Mouse (Mus musculus): ENCODE results near the gene Crybg2.

The Crybg2 gene

DNA sequence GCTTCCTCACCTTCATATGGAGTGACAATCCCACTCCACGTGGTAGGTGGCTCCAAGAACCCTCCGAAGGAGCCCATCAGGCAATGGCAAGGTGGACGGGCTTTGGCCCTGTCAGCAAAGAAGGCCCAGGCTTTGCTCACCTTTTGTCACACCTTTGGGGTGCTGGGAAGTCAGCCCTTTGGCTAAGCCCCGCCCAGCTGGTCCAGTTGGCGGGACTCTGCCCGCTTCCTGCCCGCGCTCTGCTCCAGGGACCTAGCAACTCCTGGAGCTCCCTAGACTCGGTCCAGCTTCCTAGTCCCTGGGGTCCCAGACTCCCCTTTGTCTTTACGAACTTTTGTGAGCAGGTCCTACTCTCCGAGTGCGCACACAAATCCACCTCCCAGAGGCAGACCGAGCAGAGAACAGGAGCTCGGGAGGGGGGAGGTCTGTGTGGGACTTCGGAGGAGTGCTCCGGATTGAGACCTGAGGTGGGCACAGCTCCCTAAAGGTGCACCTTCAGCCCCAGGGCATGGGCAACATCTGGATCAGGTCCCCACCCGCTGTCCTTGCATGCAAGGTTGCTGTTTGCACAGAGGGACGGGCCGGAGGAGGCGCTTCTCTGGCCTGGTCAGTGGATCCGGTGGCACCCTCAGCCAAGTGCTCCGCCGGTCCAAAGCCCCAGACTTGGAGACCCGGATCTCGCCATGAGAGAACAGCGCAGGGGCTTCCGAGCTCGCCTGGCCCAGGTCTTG, at the start of gene Crybg2:
Gene Crybg2 (plus strand): TSS at position 681 of the 731 bp plus-strand sequence.
- no peak for DNase-seq (ENCODE audit: low spot score in 2 of 2)

DNA sequence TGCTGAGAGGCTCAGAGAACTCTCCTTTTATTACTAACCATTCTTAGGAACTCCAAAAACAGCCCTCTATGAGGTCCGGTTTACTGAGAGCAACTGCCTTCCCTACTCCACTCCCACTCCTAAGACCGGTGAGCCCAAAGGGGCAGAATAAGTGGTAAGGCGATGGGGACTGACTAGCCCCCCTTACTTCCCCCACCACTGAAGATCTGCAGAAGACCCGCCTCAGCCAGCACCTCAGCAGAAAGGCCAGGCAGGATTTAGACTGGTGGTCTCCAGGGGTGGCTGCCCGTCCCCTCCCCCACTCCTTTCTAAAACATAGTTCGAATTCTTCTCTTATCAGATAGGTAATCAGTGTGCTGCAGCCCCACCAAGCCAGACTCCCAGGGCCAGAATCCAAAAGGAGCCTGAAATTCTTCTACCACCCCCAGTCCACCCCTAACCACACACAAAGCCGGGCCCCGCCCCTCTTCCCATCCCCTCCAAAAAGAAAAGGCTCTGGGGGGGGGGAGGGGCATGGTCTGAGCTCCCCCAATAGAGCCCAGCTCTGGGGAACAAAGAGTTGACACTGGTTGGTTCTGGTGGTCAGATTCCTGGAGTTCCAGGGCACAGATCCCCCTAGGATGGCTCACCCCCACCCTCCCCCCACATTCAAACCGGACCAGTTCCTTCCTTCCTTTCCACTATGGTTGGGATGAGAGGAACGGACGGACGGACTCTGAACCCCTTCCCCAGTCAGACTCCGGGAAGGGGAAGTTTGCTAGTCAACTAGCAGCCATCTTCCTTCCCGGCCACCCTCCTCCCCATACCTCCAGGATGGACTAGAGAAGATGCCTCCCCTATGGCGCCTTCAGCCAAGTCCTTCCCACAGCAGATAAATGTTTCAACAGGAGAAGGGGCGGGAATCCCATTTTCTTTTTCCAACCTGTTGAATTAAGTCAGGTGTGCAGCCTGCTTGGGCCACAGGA, 48.9 kb upstream of the Crybg2 start:
- no peak for DNase-seq (ENCODE audit: low spot score in 2 of 2)

DNA sequence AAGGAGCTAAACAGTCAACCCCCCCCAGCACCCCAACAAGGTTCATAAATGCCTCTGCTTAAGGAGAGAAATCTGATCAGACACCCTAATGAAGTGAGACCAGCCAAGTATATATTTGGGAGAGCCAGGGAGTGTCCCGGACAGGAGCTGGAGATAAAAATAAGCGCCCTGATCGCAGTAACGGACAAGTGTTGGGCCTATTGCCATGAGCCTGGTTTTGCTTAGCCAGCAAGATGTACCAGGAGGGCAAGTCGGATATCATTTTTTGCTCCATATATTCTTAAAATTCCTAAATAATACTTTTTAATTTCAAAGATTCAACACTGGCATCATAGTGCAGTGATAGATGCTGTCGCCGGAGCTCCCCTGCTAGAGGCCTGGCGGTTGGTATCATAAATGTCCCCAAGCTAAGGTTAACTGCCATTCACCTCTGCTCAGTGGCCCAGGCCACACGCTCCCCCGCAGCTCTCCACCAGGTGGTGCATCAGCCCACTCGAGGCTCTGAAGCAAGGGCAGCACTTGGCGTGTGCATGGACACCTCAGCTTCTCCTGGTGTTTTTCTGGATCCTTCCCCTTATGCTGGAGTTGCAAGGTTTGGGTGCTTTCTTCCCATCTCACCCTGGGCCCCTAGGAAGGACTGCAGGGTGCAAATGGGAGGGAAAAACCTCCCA, 47.6 kb upstream of the Crybg2 start:
- DNase-seq (ENCODE audit: low spot score in 2 of 2), result no peak

DNA sequence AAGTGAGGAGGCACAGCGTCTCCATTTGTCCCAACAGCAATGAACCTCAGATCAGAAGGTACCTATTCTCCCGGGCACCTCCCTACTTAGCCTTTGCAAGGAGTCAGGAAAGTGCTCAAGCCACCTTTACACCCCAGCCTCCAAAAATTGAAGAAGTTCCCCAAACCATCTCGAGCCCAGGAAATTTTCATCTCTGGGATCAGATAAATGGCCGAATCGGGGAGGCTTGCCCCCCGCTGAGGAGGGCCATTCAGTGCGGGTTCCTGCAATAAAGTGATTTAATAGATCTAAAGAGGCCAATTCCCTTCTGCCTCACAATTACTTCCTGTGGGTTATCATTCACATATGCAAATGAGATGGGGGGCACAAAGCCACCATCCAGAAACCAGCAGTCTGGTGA, 44.4 kb upstream of the Crybg2 start:
- DNase-seq (ENCODE audit: low spot score in 2 of 2), result no peak

DNA sequence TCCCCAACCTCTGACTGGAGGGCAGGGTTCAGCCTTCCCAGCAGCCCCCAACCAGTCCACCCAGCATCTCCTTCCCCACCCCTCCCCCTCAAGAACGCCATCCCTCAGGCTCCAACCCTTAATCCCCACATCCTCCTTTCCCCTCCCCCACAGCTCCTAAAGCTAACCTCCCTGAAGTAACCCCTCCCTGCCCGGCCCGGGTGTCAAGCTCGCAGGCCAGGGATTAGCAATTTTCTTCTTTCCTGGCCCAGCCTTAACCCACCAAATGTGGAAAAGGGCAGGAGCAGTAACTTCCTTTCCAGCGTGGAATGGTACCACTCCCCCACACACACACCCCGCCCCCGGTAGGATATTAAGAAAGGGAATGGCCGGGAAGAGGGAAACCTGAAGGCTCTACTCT, 43.8 kb upstream of the Crybg2 start:
- DNase-seq (ENCODE audit: low spot score in 2 of 2), result no peak

DNA sequence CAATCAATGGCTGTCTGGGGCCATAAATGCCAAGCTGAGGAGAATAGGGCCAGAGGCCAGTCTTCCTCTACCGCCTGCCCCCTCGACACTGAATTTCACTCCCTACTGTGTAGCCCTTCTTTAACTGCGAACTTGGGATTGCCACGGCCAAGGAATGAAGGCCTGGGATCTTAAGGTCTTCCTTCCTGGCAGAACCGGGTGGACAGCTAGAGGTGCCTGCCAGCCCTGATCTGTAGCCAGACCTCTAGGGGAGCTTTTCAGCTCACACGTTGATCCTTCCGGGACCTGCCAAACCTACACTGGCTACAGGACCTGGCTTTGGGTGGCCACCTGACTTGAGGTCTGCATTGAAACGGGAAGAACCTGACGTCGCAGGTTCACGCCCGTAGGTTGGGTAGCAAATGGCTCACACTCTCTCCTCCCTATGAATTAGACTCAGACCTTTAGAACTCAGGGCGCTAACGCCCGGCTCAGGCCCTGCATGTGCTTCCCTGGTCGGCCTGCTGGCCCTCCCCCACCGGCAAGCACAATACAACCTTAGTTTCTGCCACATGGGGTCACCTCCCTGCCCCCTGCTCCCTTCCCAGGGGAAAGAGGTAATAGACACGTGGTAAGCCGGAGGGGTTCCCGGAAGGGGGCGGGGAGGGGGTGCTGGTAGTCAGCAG, 43.3 kb upstream of the Crybg2 start:
- DNase-seq (ENCODE audit: low spot score in 2 of 2), result no peak

DNA sequence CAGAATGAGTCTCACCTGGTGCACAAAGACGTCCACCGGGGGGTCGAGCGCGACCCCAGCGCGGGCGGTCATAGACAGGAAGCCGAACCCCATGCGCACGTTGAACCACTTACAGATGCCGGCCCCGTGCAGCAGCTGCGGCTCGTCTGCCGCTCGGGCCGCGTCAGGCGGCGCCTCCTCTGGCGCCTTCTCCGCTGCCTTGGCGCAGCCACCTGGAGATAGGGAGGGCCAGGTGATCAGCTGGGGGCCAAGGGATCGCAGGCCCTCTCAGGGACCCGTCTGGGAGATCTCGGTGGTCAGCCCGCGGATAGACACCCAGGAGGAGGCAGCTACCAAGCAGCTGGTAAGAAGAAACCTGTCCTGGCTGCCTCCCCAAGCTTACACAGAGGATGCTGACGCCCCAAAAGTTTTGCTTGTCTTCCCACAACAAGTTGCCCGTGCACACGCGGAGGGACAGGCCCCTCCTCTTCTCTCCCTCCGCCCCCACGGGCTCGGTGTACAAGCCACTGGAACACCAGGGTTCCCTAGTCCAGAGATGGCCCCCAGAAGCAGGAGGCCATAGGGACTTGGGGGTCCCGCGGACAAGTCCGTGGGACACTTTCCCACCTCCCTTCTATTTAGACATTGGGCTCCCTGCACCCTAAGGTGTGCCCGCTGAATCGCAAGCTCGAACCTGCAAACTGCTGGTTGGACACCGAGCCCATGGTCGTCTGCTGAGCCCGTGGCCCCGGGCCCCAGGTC, 42.4 kb upstream of the Crybg2 start:
- no peak for DNase-seq (ENCODE audit: low spot score in 2 of 2)

DNA sequence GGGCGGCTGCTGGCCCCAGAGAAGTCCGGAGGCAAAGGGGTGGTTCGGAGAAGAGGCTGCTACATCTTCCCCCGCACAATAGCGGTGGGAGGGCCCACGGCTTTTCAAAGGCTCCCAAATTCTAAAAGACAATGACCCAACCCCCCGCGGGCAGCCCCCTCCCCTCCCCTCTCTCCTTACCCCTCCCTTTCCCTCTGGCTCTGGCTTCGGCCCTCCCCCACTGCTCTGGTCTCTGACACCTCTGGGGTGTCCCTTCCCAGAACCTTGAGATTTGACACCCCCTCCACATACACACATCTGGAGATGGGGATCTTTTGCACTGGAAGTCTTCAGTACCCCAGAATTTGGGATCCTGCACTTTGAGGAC, 41.9 kb upstream of the Crybg2 start, which contains the start of gene Lin28a:
Gene Lin28a (minus strand): TSS at position 63 of the 367 bp plus-strand sequence.
- DNase-seq (ENCODE audit: low spot score in 2 of 2), result no peak

DNA sequence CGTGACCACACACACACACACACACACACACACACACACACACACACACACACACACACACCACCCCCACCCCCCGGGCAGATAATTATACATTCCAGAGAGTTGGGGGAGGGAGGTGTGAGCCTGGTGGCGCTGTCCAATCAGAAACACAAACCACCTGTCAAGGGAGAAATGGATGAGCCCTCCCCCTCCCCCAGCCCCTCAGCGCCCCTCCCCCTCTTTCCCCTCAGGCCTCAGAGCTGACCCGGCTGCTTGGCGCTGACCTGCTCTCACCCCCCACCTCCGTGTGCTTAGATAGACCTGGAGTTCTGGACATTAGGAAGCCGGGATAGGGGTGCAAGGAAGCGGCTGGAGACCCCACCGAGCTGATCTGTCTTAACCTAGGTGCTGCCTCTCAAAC, 41.4 kb upstream of the Crybg2 start:
- no peak for DNase-seq (ENCODE audit: low spot score in 2 of 2)

DNA sequence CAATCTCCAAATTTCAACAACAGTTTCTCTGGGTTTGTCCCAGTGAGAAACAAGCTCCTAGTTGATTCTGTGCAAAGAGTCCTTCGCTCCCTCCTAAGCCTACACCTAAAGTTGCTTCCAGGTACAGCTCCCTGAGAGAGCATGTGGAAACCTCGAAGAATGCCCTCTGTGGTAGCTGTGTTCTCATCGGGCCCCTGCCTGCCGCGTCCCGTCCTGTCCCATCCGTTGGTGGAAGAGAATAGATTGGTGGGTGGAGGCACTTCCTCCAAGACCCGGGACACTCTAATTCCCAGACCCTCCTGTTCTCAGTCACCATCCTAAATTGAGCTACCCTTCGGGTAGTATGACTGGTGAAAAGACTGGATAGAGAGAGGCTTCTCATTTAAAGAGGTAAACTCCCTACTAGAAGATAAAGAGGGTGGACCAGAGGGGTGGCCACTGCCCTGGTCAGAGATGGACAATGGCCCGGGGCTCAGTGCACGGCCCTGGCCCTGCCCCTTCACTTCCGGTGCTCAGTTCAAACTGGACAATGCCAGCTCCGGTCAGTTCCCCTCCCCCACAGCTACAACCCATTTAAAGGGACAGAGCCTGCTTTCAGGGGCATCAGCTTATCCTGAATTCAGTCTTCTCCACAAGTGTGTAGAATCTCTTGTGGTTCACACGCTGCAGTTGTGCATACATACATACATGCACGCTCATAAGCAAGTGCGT, 40.8 kb upstream of the Crybg2 start:
- no peak for DNase-seq (ENCODE audit: low spot score in 2 of 2)

DNA sequence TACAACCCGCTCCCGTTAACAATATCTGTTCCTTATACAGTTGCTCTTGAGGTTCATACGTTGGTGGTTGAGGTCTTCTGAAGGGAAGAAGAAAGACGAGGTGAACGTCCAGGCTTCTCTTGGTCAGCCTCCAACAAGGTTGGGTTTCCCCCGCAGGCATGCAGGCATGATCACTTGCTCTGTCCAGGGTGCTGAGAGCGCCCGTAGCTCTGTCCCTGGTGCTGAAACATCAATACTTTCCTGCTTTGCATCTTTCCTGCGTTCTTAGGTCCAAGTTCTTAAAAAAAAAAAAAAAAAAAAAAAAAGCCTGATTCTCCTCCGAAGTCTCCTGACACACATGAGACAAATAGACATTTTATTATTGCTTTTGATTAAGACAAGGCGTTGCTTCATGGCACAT, 40.0 kb upstream of the Crybg2 start:
- DNase-seq (ENCODE audit: low spot score in 2 of 2), result peak in 1 of 2 experiments; percentile 17

DNA sequence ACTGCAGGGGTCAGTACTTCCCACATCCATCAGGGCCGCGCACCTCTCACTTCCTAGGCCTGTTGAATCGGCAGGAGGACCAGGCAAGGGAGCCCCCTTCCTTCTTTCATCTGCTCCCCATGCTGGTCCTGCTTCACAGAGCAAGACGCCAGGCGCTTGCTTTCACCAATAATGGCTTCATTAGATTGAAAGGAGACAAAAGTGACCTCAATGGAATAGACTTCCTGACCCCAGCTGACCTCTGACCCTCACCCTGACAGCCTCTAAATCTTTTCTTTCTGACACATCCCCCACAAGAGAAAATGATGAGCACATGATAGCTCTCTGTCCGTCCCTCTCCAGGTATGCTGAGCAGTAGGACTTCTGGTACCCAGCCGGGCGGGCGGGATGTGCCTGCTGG, 34.8 kb upstream of the Crybg2 start:
- no peak for DNase-seq (ENCODE audit: low spot score in 2 of 2)

DNA sequence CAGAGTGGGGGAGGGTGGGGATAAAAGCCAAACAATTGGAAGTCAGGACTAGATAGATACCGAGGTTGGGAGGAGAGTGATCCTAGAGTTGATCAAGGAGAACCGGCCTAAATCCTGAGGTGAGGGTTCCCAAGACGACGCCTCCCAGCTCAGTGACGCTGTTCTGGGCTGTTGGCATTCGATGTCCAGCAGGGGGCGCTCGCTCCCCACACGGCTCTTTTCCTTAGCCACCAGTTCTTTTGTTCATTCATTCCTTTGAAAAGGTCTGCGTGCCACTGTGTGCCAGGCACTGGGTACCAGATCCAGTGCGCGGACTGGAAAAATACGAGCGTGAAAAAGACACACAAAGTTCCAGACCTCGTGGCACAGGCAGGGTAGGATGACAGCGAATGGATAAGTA, 24.7 kb upstream of the Crybg2 start:
- peak; percentile 39 to 87 for DNase-seq (ENCODE audit: low spot score in 2 of 2)

DNA sequence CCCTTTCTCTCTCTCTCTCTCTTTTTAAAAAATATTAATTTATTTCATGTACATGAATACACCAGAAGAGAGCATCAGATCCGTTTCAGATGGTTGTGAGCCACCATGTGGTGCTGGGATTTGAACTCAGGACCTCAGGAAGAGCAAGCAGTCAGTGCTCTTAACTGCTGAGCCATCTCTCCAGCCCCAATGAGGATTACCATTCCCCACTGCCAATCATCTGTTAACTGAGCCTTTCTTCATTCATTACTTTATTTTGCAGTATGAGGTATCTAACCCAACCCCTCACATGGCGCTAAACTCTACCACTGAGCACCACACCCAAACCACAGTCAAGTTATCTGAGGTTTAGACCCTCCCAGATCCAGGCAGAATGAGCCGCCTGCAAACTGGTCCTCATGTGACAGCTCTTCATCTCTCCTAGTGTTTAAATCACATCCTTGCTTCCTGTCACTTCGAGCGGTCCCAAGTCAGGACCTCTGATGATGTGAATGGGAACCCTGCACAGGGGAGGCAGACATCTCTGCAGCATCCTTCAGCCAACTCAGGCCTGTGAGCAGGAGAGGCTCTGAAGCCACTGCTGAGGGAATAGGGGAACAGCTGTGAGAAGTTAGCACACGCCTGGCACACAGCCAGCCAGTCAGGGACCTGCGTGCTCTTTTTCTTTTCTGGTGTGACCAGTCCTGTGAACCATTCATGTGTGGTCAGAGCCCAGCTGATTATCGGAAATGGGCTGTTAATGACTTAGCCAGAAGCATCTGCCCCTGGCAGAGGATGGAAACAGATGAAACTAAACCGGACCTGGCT, 19.1 kb upstream of the Crybg2 start:
- no peak for DNase-seq (ENCODE audit: low spot score in 2 of 2)

DNA sequence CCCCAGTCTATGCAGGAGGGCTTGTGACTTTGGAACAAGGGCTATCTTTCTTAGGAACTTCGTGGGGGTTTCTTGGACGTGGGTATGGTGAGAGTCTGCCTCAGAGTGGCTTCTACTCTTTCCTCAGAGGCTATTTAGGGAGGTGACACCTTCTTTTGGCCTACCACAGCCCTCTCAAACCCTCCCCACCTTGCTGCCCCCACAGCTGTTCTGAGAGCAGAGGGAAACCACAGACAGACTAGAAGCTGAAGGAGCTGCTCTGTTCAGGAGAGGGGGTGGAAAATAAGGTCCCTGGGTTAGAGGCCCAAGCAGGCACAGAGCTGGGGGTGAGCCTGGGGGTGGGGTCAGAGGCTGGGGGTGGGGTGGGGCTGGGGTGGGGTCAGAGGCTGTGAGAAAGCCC, 17.6 kb upstream of the Crybg2 start:
- no peak for DNase-seq (ENCODE audit: low spot score in 2 of 2)

DNA sequence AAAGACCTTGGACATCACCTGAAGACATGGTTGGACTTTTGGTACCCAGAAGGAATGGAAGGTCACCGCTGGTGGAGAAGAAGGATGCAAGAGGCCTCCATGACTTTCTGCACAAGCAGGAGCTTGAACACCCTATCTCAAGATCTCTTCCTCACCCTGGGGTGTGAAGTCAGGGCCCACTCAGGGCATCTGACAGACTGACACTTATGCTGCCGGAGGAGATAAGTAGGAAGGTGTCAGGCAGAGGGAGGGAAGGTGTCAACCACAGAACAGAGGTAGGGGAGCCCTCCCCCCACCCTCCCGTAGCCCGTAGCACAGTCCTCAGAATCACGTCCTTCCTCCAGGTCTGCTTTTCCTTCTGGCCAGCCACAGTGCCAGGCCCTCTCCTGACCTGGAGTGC, 13.0 kb upstream of the Crybg2 start:
- no peak for DNase-seq (ENCODE audit: low spot score in 2 of 2)

DNA sequence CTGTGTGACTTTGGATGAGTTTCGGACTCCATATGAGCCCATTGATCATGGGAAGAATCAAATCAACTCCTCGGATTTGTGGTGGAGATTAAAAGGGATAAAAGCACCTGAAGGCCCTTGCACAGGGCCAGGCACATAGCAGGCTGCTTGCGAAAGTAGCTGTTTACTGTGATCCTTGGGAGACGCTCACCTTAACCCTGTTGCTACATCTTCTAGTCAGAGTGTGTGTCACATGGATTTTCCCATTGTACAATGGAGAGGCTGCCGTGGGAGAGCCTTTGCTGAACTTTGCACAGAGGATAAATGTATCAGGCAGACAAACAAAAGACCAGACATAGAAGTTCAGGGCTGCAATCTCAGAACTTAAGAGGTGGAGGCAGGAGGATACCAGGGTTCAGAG, 8.7 kb upstream of the Crybg2 start:
- DNase-seq (ENCODE audit: low spot score in 2 of 2), result no peak

DNA sequence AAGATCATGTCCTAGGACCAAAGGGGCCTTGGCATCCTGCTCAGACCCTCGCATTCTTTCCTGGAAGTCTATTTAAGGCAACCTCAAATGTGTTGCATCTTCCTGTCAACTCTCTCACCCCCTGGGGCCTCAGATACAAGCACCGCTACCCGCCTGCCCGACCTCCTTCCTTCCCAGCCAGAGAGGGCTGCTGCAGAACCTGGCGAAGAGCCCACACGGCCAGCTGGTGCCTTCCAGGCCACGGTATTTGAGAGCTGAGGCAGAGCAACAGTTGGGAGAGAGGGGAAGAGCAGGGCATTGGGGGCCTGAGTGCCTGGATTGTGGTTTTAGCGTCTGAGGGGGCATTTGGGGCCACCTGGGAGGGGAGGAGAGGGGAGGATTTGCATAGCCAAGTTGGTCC, 8.1 kb upstream of the Crybg2 start:
- peak in 1 of 2 experiments; percentile 8 for DNase-seq (ENCODE audit: low spot score in 2 of 2)

DNA sequence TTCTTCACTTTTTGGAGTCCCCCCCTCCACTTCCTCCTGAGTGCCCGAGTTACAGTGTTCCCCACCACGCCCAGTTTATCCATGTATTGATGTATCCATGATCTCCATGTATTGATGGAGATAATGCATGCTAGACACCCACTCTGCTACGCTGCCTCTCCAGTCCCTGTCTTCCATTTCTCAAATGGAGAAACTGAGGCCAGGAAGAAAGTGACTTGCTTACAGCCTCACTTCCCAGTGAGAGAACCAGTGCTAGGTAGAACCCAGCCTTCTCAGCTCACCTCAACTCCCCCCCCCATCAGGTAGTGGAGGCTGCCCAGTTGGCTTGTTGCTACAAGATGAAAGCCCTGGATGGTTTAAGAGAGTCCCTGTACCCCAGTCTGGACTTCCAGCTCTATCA, 7.1 kb upstream of the Crybg2 start, which contains the start of gene Zfp683:
Gene Zfp683 (plus strand): TSS at position 301 of the 400 bp plus-strand sequence.
- no peak for DNase-seq (ENCODE audit: low spot score in 2 of 2)
